Mouse (Mus musculus) MEL (cell line): ENCODE results near the gene Olfr342.

Experiments used
- CTCF ChIP-seq, 3 experiments: IDR thresholded peaks in 2 of 3; conservative IDR thresholded peaks in 1 of 3; 2 replicates each; pipeline ENCODE4 v1.5.1; 2011 to 2012; ENCODE audit warnings: low read length in 3 of 3, low read depth in 2 of 3, mild to moderate bottlenecking in 2 of 3, improper control_type of control experiment in 1 of 3, inconsistent platforms in 1 of 3, mixed read lengths in 1 of 3, moderate library complexity in 1 of 3; ENCODE audit not compliant: control insufficient read depth in 1 of 3, insufficient read depth in 1 of 3, poor library complexity in 1 of 3, severe bottlenecking in 1 of 3
- EP300 ChIP-seq, 2 experiments: IDR thresholded peaks; 2 replicates each; pipeline ENCODE4 v1.6.1; 2011; ENCODE audit warnings: improper control_type of control experiment in 2 of 2, low read length in 2 of 2, low read depth in 1 of 2, mild to moderate bottlenecking in 1 of 2
- GATA1 ChIP-seq: IDR thresholded peaks from 2 replicates; pipeline ENCODE4 v1.6.1; 2011; ENCODE audit warnings: low read depth, low read length, improper control_type of control experiment
- MAFK ChIP-seq: IDR thresholded peaks from 2 replicates; pipeline ENCODE4 v1.6.1; 2011; ENCODE audit warnings: low read depth, mild to moderate bottlenecking, low read length, improper control_type of control experiment, borderline replicate concordance
- POLR2A ChIP-seq, 2 experiments: IDR thresholded peaks; 2 replicates each; pipeline ENCODE4 v1.6.1; 2011 to 2012; ENCODE audit warnings: low read length in 2 of 2, mild to moderate bottlenecking in 2 of 2, control low read depth in 1 of 2, improper control_type of control experiment in 1 of 2, low read depth in 1 of 2, moderate library complexity in 1 of 2; ENCODE audit not compliant: control insufficient read depth in 1 of 2, insufficient read depth in 1 of 2, poor library complexity in 1 of 2
- TBP ChIP-seq: IDR thresholded peaks from 2 replicates; pipeline ENCODE4 v1.8.0; 2011; ENCODE audit warnings: low read depth, low read length, improper control_type of control experiment
- TCF12 ChIP-seq: IDR thresholded peaks from 2 replicates; pipeline ENCODE4 v1.6.1; 2014; ENCODE audit warnings: low read depth, mild to moderate bottlenecking, inconsistent platforms, low read length, improper control_type of control experiment, moderate library complexity
- ZC3H11A ChIP-seq: IDR thresholded peaks from 2 replicates; pipeline ENCODE4 v1.6.1; 2012; ENCODE audit warnings: low read depth, mild to moderate bottlenecking, inconsistent platforms, low read length, improper control_type of control experiment
- ZNF384 ChIP-seq: IDR thresholded peaks from 2 replicates; pipeline ENCODE4 v1.6.1; 2012; ENCODE audit warnings: low read depth, mild to moderate bottlenecking, inconsistent platforms, low read length, improper control_type of control experiment

DNA sequence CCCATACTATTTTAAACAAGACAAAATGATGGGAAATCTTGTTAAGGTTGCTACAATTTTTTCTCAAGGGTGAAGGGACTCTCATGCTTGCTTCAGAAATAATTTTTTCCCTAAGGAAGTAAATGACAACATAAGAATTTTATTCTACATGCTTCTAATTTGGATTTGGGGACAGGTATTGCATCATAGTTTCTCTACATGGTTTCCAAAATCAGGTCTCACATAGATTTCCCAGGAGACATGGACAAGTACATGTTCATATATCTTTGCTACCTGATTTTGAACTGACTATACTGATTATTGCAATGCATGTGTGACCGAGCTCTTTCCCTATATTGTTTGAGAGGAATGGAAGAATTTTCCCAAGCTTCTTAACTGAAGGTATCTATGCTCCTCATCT lies 41.6 kb downstream of the Olfr342 start, which contains the start of gene Olfr344:
- TF ChIP-seq CTCF (IDR thresholded peaks at IDR 0.05 in 2 of 3, conservative IDR thresholded peaks at IDR 0.05 in 1 of 3; ENCODE audit: control insufficient read depth in 1 of 3, insufficient read depth in 1 of 3, low read depth in 2 of 3, low read length in 3 of 3, poor library complexity in 1 of 3, severe bottlenecking in 1 of 3) (no peak), POLR2A (IDR thresholded peaks at IDR 0.05; ENCODE audit: control insufficient read depth in 1 of 2, insufficient read depth in 1 of 2, low read depth in 1 of 2, low read length in 2 of 2, poor library complexity in 1 of 2) (no peak), ZNF384 (no peak), ZC3H11A (no peak), TCF12 (no peak), GATA1 (no peak), EP300 (IDR thresholded peaks at IDR 0.05; ENCODE audit: low read depth in 1 of 2, low read length in 2 of 2) (no peak), MAFK (no peak), TBP (no peak)
